Mouse (Mus musculus): ENCODE results near the gene Hist1h1c. TPM values are rescaled to one million over a fixed set of nuclear protein-coding genes. Genes with fewer than 3 reads are reported as not detected.

Gene Hist1h1c
- 41.5 and 49.3 TPM in 2 replicates for polyA plus RNA-seq (2012; rRNA removed)

DNA sequence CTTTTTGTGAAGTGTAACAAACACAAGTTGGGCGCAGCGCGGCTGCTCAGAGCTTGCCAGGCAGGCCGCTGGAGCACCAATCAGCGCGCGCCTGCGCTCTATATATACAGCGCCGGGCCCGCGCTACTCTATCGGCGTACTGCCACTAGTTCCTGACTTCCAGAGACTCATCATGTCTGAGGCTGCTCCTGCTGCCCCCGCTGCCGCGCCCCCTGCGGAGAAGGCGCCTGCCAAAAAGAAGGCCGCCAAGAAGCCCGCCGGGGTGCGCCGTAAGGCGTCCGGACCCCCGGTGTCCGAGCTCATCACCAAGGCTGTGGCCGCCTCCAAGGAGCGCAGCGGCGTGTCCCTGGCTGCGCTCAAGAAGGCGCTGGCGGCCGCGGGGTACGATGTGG, at the start of gene Hist1h1c:
Gene Hist1h1c (plus strand): TSS at position 132 of the 392 bp plus-strand sequence.

DNA sequence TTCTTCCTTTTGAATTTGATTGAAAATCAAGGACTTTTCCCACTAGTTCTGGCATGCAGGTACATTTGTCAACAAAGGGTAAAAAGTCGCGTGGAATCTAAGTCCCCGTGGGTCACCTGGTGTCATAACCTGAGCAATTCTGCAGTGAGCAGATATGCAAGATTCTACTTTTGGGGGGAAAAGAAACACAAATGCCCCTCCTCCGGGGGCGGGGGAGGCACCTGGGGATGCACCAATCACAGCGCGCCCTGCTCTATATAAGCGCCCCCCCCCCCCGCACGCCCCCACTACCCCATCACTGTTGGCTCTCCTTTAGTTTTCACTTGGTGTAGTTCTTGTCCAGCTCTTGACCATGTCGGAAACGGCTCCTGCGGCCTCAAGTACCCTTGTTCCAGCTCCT, 43.1 kb upstream of the Hist1h1c start, which contains the start of gene Hist1h1t:
Gene Hist1h1t (plus strand): TSS at position 301 of the 400 bp plus-strand sequence.

DNA sequence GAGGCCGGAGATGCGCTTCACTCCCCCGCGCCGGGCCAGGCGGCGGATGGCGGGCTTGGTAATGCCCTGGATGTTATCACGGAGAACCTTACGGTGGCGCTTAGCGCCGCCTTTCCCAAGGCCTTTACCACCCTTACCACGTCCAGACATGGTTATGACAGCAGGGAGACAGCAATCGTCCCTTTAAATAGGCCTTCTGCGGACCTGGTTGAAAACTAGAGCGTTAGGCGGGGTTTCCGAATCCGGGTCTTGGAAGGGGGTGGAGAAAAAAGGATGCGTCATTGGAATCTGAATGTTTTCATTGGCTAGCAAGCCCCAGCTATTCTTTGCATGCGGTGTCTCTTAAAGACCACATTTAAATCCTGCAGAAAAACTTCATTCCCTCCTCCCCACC, 40.3 kb upstream of the Hist1h1c start, which contains the start of gene Hist1h4c:
Gene Hist1h4c (minus strand): TSS at position 155 of the 394 bp plus-strand sequence.

DNA sequence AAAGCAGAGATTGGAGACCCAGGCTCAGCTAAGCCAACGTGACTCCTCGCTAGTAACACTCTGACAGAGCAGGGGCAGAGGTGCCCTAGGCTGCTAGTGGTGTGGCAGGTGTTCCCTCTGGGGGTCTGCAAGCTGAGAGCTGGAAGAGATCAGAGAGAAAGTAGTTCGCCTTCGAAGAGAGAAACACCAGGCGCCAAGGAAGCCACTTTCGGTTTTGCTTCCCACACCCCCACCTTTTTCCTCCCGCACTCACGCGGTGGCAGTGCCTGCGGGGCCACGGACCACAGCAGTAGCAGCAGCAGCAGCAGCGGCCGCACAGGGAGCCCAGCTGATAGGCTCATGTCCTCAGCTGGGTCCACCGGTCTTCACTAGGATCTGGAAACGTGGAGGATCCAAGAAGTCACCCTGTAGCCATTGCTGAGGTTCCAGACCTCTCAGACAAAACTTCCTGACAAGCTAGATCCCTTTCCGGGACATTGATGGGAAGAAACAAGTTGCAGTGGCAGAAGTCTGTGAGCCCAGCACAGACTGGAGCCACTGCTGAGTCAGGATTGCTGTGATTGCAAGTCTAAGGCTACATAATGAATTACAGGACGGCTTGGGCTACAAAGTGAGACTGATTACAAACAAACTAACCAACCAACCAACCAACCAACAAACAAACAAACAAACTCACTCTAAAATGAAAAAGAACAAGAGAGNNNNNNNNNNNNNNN, 28.1 kb upstream of the Hist1h1c start, which contains the start of gene Hfe:
Gene Hfe (minus strand): TSS at position 481 of the 716 bp plus-strand sequence.

DNA sequence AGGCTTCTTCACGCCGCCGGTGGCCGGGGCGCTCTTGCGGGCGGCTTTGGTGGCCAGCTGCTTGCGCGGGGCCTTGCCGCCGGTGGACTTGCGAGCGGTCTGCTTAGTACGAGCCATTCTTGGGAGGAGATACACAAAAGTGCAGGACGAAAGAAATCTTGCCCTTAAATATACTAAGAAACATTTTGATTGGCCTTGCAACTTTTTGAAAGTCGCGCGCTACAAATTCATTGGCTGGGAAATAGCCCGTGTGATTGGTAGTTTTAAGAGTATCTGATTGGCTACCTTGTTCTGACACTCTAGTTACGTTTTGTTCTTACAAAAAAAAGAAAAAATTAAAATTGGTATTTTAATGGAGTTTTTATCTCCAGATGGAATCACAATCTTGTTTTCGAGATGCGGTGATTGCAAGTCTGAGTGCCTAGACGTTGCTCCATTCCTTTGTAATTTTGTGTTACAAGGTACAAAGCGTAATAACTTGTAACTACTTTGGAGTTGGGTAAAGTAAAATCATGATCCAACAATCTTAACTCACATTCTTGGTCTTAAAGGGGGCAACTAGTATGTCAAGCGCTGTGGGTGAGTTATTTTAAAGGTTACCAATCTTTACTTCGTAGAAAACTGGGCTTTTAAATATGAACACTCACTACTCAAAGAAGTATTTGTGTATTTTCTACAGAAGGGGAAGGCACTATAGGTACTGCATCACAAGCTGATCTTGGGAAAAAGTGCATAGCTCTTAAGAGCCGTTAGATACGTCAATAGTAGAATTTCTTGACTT, 7.0 kb downstream of the Hist1h1c start, which contains the start of gene Hist1h3c:
Gene Hist1h3c (minus strand): TSS at position 222 of the 781 bp plus-strand sequence.

DNA sequence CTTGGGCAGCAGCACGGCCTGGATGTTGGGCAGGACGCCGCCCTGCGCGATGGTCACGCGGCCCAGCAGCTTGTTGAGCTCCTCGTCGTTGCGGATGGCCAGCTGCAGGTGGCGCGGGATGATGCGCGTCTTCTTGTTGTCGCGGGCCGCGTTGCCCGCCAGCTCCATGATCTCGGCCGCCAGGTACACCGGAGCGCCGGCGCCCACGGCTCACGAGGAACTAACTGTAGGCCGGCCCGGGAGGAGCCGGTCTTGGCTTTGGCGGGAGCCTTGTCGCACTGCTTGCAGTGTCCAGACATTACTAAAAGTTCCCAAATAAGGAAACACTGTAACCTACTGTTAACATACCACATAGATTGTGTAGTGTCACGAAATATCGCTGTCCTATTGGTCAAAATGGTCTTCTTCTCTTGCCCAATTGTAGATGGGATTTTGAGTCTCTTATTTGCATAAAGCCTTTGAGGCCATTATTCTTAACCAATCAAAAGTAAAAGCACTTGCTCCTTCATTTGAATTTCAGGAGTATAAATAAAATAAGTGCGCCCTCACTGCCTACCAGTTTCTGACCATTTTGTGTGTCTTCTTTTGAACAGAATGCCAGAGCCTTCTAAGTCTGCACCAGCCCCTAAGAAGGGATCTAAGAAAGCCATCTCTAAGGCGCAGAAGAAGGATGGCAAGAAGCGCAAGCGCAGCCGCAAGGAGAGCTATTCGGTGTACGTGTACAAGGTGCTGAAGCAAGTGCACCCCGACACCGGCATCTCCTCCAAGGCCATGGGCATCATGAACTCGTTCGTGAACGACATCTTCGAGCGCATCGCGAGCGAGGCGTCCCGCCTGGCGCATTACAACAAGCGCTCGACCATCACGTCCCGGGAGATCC, 7.8 kb downstream of the Hist1h1c start, which contains the start of gene Hist1h2bb:
Gene Hist1h2bb (plus strand): TSS at position 534 of the 880 bp plus-strand sequence.

DNA sequence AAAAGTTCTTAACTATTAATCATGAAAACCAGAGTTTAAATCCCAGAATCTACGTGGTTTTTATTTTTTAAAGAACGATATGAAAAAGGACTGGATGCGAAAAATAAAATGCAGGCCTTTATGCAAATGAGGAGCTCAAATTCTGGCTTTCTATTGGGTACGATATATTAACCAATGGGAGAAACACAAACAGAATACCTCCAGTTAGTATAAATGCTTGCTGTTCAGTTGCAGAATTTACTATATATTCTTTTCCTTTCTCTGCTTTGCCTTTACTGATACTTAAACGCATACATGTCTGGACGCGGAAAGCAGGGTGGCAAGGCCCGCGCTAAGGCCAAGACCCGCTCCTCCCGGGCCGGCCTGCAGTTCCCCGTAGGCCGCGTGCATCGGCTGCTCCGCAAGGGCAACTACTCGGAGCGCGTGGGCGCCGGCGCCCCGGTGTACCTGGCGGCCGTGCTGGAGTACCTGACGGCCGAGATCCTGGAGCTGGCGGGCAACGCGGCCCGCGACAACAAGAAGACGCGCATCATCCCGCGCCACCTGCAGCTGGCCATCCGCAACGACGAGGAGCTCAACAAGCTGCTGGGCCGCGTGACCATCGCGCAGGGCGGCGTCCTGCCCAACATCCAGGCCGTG, 12.3 kb downstream of the Hist1h1c start, which contains the start of gene Hist1h2ab:
Gene Hist1h2ab (plus strand): TSS at position 288 of the 639 bp plus-strand sequence.

DNA sequence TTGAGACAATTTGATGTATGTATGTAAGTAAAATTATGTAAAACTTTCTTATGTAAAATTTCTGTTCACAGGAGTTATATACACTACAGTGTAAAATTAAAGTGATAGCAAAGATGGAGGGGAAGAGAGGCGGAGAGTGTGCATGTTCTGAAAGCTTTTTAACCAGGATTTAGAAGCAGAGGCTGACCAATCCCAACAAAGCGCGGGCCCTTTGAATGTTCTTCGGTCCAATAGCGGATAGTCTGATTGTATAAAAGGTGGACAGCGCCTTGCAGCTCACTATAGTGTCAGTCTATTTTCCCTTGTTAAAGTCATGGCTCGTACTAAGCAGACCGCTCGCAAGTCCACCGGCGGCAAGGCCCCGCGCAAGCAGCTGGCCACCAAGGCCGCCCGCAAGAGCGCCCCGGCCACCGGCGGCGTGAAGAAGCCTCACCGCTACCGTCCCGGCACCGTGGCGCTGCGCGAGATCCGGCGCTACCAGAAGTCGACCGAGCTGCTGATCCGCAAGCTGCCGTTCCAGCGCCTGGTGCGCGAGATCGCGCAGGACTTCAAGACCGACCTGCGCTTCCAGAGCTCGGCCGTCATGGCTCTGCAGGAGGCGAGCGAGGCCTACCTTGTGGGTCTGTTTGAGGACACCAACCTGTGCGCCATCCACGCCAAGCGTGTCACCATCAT, 13.6 kb downstream of the Hist1h1c start, which contains the start of gene Hist1h3b:
Gene Hist1h3b (plus strand): TSS at position 201 of the 675 bp plus-strand sequence.

DNA sequence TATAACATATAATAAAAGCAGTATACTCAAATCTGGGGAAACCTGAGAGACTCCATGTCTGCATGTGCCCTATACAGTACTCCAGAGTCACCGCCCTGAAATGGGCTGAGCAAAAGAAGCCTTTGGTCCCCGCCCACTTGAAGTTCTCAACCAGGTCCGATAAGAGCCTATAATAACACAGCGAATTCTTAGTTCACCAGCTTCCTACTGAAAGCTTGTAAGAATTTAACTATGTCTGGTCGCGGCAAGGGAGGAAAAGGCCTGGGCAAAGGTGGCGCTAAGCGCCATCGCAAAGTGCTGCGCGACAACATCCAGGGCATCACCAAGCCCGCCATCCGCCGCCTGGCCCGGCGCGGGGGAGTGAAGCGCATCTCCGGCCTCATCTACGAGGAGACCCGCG, 18.2 kb downstream of the Hist1h1c start, which contains the start of gene Hist1h4b:
Gene Hist1h4b (plus strand): TSS at position 224 of the 400 bp plus-strand sequence.

DNA sequence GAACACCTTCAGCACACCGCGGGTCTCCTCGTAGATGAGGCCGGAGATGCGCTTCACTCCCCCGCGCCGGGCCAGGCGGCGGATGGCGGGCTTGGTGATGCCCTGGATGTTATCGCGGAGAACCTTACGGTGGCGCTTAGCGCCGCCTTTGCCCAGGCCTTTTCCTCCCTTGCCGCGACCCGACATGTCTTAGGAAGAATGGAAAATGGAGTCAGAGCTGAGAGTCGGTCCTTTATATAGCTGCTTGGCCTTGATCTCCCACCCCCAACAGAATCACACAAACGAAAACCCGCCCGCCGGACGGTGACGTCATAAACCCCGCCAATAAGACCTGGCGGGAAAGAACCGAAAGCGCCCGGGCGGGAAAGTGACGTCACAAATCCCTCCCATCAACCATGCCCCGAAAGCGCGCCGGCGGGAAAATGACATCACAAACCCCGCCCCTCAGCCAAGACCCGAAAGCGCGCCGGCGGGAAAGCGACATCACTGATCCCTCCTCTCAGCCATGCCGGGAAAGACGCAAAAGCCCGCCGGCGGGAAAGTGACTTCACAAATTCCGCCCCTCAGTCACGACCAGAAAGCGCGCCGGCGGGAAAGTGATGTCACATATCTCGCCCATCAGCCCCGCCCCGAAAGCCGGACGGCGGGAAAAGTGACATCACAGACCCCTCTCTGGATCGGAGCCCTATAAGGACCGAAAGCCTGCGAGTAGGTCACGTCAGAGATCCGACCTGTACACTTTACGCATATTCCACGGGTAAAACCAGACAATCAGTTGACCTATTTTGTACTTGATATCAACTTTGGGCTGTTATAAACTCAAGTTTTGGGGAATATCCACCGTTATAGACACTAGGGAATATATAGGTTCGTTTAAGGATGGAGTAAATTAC, 22.6 kb downstream of the Hist1h1c start, which contains the start of gene Hist1h4a:
Gene Hist1h4a (minus strand): TSS at position 259 of the 893 bp plus-strand sequence.

DNA sequence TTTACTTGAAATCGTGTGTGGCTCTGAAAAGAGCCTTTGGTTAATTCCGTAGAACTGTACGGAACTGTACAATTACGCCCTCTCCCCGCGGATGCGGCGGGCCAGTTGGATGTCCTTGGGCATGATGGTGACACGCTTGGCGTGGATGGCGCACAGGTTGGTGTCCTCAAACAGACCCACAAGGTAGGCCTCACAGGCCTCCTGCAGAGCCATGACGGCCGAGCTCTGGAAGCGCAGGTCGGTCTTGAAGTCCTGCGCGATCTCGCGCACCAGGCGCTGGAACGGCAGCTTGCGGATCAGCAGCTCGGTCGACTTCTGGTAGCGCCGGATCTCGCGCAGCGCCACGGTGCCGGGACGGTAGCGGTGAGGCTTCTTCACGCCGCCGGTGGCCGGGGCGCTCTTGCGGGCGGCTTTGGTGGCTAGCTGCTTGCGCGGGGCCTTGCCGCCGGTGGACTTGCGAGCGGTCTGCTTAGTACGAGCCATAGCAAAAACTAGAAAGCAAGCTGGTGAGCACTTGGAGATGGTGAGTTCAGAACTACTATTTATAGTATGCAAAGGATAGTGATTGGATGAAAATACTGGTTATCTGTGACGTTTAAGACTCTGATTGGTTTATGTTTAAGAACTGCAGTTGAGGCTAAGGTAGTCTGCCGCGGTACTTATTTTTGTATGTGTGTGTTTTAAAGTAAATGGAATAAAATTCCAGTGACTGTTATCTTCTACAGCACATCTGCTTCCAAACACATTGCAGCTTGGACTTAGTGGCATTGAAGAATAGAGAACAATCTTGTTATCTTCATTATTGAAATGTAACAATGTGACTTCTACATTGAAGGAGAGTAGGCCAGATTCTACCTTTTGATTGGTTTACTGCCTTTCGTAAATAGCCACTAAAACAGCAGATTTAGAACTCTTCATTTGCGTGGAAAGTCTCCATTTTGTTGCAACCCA, 23.5 kb downstream of the Hist1h1c start, which contains the start of gene Hist1h3a:
Gene Hist1h3a (minus strand): TSS at position 516 of the 951 bp plus-strand sequence.

DNA sequence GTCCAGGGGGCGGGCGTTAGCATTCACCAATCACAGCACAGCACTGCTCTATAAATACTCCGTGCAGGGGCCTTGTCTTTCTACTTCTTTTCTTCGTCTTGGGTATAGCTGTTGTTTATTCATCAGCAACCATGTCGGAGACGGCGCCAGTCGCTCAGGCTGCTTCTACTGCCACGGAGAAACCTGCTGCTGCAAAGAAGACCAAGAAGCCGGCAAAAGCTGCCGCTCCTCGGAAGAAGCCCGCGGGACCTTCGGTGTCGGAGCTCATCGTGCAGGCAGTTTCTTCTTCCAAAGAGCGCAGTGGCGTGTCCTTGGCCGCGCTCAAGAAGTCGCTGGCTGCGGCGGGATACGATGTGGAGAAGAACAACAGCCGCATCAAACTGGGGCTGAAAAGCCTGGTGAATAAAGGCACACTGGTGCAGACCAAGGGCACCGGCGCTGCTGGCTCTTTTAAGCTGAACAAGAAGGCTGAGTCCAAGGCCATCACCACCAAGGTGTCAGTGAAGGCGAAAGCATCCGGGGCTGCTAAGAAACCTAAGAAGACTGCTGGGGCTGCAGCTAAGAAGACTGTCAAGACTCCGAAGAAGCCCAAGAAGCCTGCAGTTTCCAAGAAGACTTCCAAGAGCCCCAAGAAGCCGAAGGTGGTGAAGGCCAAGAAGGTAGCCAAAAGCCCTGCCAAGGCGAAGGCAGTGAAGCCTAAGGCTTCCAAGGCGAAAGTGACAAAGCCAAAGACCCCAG, 25.1 kb downstream of the Hist1h1c start, which contains the start of gene Hist1h1a:
Gene Hist1h1a (plus strand): TSS at position 81 of the 738 bp plus-strand sequence.

DNA sequence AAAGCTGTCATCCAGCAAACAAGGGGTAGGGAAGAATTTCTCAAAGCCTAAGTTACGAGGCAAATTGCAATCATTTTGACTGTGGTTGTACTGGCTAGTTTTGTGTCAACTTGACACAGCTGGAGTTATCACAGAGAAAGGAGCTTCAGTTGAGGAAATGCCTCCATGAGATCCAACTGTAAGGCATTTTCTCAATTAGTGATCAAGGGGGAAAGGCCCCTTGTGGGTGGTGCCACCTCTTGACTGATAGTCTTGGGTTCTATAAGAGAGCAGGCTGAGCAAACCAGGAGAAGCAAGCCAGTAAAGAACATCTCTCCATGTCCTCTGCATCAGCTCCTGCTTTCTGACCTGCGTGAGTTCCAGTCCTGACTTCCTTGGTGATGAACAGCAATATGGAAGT, 31.0 kb downstream of the Hist1h1c start, which contains the start of gene Trim38:
Gene Trim38 (plus strand): TSS at position 301 of the 400 bp plus-strand sequence.

